Mouse (Mus musculus) myocyte (in vitro differentiated cells): ENCODE data around the gene Ldah.

Experiments
- E2F4 ChIP-seq: IDR thresholded peaks from one replicate; pipeline ENCODE4 v1.6.1; 2011; ENCODE audit warnings: mild to moderate bottlenecking, control low read depth, moderate library complexity; ENCODE audit not compliant: insufficient read depth
- MAX ChIP-seq: IDR thresholded peaks from one replicate; pipeline ENCODE4 v1.6.1; 2011; ENCODE audit warnings: low read depth, mild to moderate bottlenecking, control low read depth
- MYOG ChIP-seq, 3 experiments: IDR thresholded peaks; one replicate each; pipeline ENCODE4 v1.6.1; 2011; ENCODE audit warnings: control low read depth in 2 of 3, low read depth in 2 of 3, mild to moderate bottlenecking in 2 of 3; ENCODE audit not compliant: insufficient read length in 2 of 3, control insufficient read depth in 1 of 3, insufficient read depth in 1 of 3
- POLR2A ChIP-seq: IDR thresholded peaks from one replicate; pipeline ENCODE4 v1.6.1; 2011; ENCODE audit warnings: low read depth, mild to moderate bottlenecking, control low read depth, moderate library complexity; ENCODE audit not compliant: insufficient read length
- SRF ChIP-seq: IDR thresholded peaks from one replicate; pipeline ENCODE4 v1.6.1; 2011; ENCODE audit warnings: low read depth; ENCODE audit not compliant: control insufficient read depth, insufficient read length
- USF1 ChIP-seq: IDR thresholded peaks from one replicate; pipeline ENCODE4 v1.6.1; 2011; ENCODE audit warnings: low read depth, mild to moderate bottlenecking, control low read depth, moderate library complexity

- TF ChIP-seq MAX (no peak), MYOG (IDR thresholded peaks at IDR 0.05; ENCODE audit: control insufficient read depth in 1 of 3, insufficient read depth in 1 of 3, insufficient read length in 2 of 3, low read depth in 2 of 3) (no peak), POLR2A (no peak), E2F4 (no peak), SRF (no peak), USF1 (no peak)
These were observed 34.3 kb downstream of the Ldah start for GRCm38 (mm10) chr12:8242181-8242580.
